Mouse (Mus musculus): ENCODE results near the gene Dhx32. TPM values are rescaled to one million over a fixed set of nuclear protein-coding genes. Genes with fewer than 3 reads are reported as not detected.

Dhx32 gene
- total RNA-seq, 4 experiments from 2014 or later: 31.7 to 40.0 (median 39.2) TPM

Other genes with a start within 250 kb of the Dhx32 start
- gene Tex36, start 180.6 kb downstream of the Dhx32 start, total RNA-seq (2022): not detected
- gene Edrf1, start 145.2 kb downstream of the Dhx32 start, total RNA-seq (2022): 10 to 100 TPM; 24.3 to 38.6 (median 30.7) TPM
- gene Mmp21, start 102.7 kb downstream of the Dhx32 start, total RNA-seq (2022): under 1 TPM in 3 of 4 experiments, not detected in 1; 0.18 to 0.23 (median 0.20) TPM
- gene Bccip, start 73.4 kb downstream of the Dhx32 start, total RNA-seq (2022): 10 to 100 TPM; 71.3 to 76.6 (median 74.9) TPM
- gene Uros, start 72.7 kb downstream of the Dhx32 start, total RNA-seq (2022): 10 to 100 TPM; 17.0 to 23.8 (median 19.4) TPM
- 1 to 10 TPM; 2.7 to 4.6 (median 2.9) TPM for gene Fank1, start 5.9 kb downstream of the Dhx32 start, total RNA-seq (2022)

Data from layer of hippocampus, adult 8-10 months (tissue).